Mouse (Mus musculus) ES-E14 (cell line): ENCODE data around the gene Gm10964.

Experiments
- CHD2 ChIP-seq: IDR thresholded peaks from 2 replicates; pipeline ENCODE4 v1.6.1; 2014; ENCODE audit warnings: mild to moderate bottlenecking, low read depth, low read length, inconsistent platforms
- HCFC1 ChIP-seq: IDR thresholded peaks from 2 replicates; pipeline ENCODE4 v1.6.1; 2012; ENCODE audit warnings: low read length, inconsistent platforms, borderline replicate concordance; ENCODE audit not compliant: insufficient read depth
- MAFK ChIP-seq: IDR thresholded peaks from 2 replicates; pipeline ENCODE4 v1.6.1; 2014; ENCODE audit warnings: mild to moderate bottlenecking, low read depth, low read length, inconsistent platforms; ENCODE audit not compliant: insufficient read depth
- ZC3H11A ChIP-seq: IDR thresholded peaks from 2 replicates; pipeline ENCODE4 v1.6.1; 2012; ENCODE audit warnings: low read depth, mild to moderate bottlenecking, inconsistent platforms, low read length, borderline replicate concordance
- ZNF384 ChIP-seq: IDR thresholded peaks from 2 replicates; pipeline ENCODE4 v1.6.1; 2012; ENCODE audit warnings: low read depth, low read length, inconsistent platforms

DNA sequence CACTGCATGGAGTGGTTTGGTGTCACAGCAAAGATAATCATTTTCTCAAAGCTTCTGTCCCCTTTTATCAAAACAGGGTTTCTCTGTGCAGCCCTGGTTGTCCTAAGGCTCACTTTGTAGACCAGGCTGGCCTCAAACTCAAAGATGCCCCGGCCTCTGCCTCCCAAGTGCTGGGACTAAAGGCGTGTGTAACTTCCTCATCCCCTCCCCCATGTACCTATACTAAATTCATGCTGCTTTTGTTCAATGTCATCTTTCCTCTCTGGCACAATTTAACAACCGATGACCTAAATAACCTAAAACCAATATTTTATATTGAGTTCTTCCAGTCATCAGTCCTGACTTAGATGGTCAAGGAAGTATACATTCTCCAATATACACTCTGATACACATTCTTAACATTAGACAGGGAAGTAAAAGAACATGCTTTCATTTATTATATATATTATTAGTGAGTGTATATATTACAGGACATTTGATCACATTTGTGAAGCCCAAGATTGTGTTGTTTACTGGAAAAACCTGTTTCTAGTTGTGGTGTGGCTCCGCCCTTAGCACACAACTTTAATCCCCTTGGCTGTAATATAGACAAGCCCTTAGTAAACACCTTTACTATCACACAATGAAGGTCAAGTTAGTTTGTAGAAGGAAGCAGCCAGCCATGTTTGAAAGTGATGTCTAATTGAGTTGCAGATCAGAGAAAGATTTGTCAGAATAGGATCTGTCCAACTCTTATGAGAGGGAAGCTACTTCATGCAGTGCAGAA is 43.9 kb downstream of the Gm10964 start:
- TF ChIP-seq MAFK (no peak), ZNF384 (no peak), CHD2 (no peak), HCFC1 (no peak), ZC3H11A (no peak)
